Comparison of ENCODE assay signal across 22 mouse cellular contexts in the genomic region with DNA sequence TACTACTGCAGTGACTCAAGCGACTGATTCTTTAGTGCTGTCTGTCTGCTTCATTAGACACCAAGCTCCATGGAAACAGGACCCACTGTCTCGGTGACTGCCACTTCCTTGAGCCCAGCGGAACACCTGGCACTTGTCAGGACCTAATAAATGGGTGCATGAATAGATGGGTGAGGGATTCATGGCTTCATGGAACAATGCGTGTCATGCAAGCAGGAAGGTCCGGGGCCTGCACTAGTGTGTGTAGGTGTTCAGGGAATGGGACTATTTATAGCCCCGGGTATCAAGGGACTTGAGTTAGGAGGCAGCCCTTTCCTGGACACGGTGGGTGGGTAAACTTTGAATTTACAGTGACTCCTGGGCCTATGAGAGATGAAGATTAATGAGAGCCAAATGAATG. TPM values are rescaled to one million over a fixed set of nuclear protein-coding genes. Genes with fewer than 3 reads are reported as not detected.
A peak's percentile ranks its signal among the peaks of the same experiment; 100 is the strongest.
DNase-seq lines count a peak whose midpoint lies in the region; ATAC-seq and TF ChIP-seq lines count a peak whose summit lies in the region.
"Had no signal": no experiment of that assay in that cellular context is flagged by ENCODE, and none has a peak within 500 bp of the region (broad histone marks: within the 10 kb centered on the region; RNA-seq: fewer than 3 reads in every experiment).

No protein-coding gene starts in this region.

- no peak for TF ChIP-seq CTCF in gastrocnemius, adult 2 months (IDR thresholded peaks at IDR 0.05)
- no peak for TF ChIP-seq CTCF in kidney, postnatal 0 days (IDR thresholded peaks at IDR 0.05; ENCODE audit: low read depth)

- intact Hi-C loops in gastrocnemius, adult 2 months (cut with DNase I), result no loop called here

- H3K27me3 ChIP-seq in kidney, postnatal 0 days (ENCODE audit: insufficient read depth, low read length), result no peaks in the 10 kb centered on the region
- H3K27me3 ChIP-seq: embryonic facial prominence, embryonic 12.5 days; forebrain, embryonic 15.5 days; heart, embryonic 15.5 days; hindbrain, embryonic 15.5 days had no signal

- H3K27ac ChIP-seq in gastrocnemius, adult 2 months, result peak overlapping the region; percentile 2
- no peak overlapping the region for H3K27ac ChIP-seq in kidney, postnatal 0 days
- H3K27ac ChIP-seq: embryonic facial prominence, embryonic 12.5 days; forebrain, embryonic 15.5 days; heart, embryonic 15.5 days; hindbrain, embryonic 15.5 days had no signal

- ATAC-seq in kidney, postnatal 0 days (replicated peaks; ENCODE audit: low FRiP score, low read depth), result peak; percentile 53; the same call in 1 of the 2 replicates
- ATAC-seq in megakaryocyte progenitor cell, adult 5-6 weeks (replicated peaks; ENCODE audit: poor library complexity), result no peak
- ATAC-seq: CD4-positive, CD25-positive, alpha-beta regulatory T cell, adult 4 months; forebrain, embryonic 15.5 days had no signal

- no peak for DNase-seq in gastrocnemius, adult 2 months
- no peak for DNase-seq in gastrocnemius, adult 8-10 months (ENCODE audit: low spot score in 2 of 2)
- peak; percentile 26 for DNase-seq in kidney, adult 9 months
- DNase-seq in kidney, adult 18-20 months, result no peak
- peak; percentile 33 for DNase-seq in kidney, postnatal 0 days (ENCODE audit: low spot score)
- no peak for DNase-seq in kidney, postnatal 14 days
- DNase-seq: adrenal gland, adult 8-10 months; adrenal gland, postnatal 36 days; B cell, adult 2 months; cerebellum, adult 11-12 months; cerebellum, adult 9-10 months; cerebellum, postnatal 25 days; gastrocnemius, postnatal 14 days; heart, postnatal 14 days had no signal

- H3K4me2 ChIP-seq in kidney, postnatal 0 days (ENCODE audit: low read length), result no peak overlapping the region
- H3K4me2 ChIP-seq: embryonic facial prominence, embryonic 12.5 days; forebrain, embryonic 15.5 days; heart, embryonic 15.5 days; hindbrain, embryonic 15.5 days had no signal

- WGBS in kidney, postnatal 0 days, result 15% methylated on average over 7 of the region's 7 CpGs

- no peak overlapping the region for H3K9ac ChIP-seq in kidney, postnatal 0 days (ENCODE audit: low read depth, low read length)
- H3K9ac ChIP-seq: embryonic facial prominence, embryonic 12.5 days; forebrain, embryonic 15.5 days; heart, embryonic 15.5 days; hindbrain, embryonic 15.5 days had no signal

- no peaks in the 10 kb centered on the region for H3K36me3 ChIP-seq in kidney, postnatal 0 days (ENCODE audit: insufficient read depth, low read length)
- H3K36me3 ChIP-seq: embryonic facial prominence, embryonic 12.5 days; forebrain, embryonic 15.5 days; G1E; heart, embryonic 10.5 days; heart, embryonic 15.5 days; hindbrain, embryonic 15.5 days had no signal

- H3K4me1 ChIP-seq in kidney, postnatal 0 days (replicated peaks; ENCODE audit: insufficient read depth, low read length), result peaks cover 11% of the 10 kb centered on the region
- H3K4me1 ChIP-seq: embryonic facial prominence, embryonic 12.5 days; forebrain, embryonic 15.5 days; hindbrain, embryonic 15.5 days had no signal

- peak overlapping the region; percentile 4 for H3K4me3 ChIP-seq in gastrocnemius, adult 2 months
- no peak overlapping the region for H3K4me3 ChIP-seq in kidney, postnatal 0 days (replicated peaks; ENCODE audit: low read depth, low read length)
- H3K4me3 ChIP-seq: embryonic facial prominence, embryonic 12.5 days; forebrain, embryonic 15.5 days; heart, embryonic 10.5 days; heart, embryonic 15.5 days; hindbrain, embryonic 15.5 days had no signal

- no peaks in the 10 kb centered on the region for H3K9me3 ChIP-seq in kidney, postnatal 0 days (replicated peaks; ENCODE audit: low read length)
- H3K9me3 ChIP-seq: forebrain, embryonic 15.5 days; heart, embryonic 10.5 days; heart, embryonic 15.5 days; hindbrain, embryonic 15.5 days had no signal

RNA-seq across cellular contexts. Expression of gene Adgrf5, which starts 38.4 kb away (rescaled TPM):
- total RNA-seq in gastrocnemius, adult 2 months (2021), result 10 to 100 TPM; 78.8 to 85.4 TPM
- total RNA-seq in gastrocnemius, adult 8-10 months (2022), result 10 to 100 TPM; 52.7 to 77.3 (median 63.6) TPM
- polyA plus RNA-seq in kidney, postnatal 0 days (2015; fragmentation: Nextera tagmentation; extraction: Ambion mirVana), result 15.4 and 17.3 TPM in 2 replicates
- total RNA-seq in megakaryocyte progenitor cell, adult 5-6 weeks (2015), result 0.05 TPM in 1 of 2 replicates, not detected in the other
- not detected in 2 replicates for total RNA-seq in megakaryocyte progenitor cell, adult 5-6 weeks (2017)
- polyA plus RNA-seq: CD4-positive, CD25-positive, alpha-beta regulatory T cell, adult 4 months; G1E had no signal

Comparison
In these comparisons a context has a peak if more than half of its experiments do, and no peak if none do; other contexts are left out.
1. DNase-seq: peak in kidney, adult 9 months (single experiment) and kidney, postnatal 0 days (single experiment); none in gastrocnemius, adult 2 months (single experiment), gastrocnemius, adult 8-10 months (0 of 2), kidney, adult 18-20 months (single experiment) and kidney, postnatal 14 days (single experiment).
2. RNA of gene Adgrf5, which starts 38.4 kb away (total RNA-seq): 78.8 to 85.4 TPM in gastrocnemius, adult 2 months and 52.7 to 77.3 TPM in gastrocnemius, adult 8-10 months; 0.05 TPM in megakaryocyte progenitor cell, adult 5-6 weeks; every median in the first group is over 10 times any median in the second.